Mouse (Mus musculus): Measurements from ENCODE around the gene Nsun4. TPM values are rescaled to one million over a fixed set of nuclear protein-coding genes. Genes with fewer than 3 reads are reported as not detected.
A peak's percentile ranks its signal among the peaks of the same experiment; 100 is the strongest.

The Nsun4 gene
- polyA plus RNA-seq, 1 experiment, result 8.1 TPM

- TF ChIP-seq POLR2A (IDR thresholded peaks at IDR 0.05; ENCODE audit: borderline replicate concordance, extremely low read depth, insufficient read depth, insufficient read length, poor library complexity, severe bottlenecking), result no peak
- no peak for TF ChIP-seq CTCF (IDR thresholded peaks at IDR 0.05; ENCODE audit: borderline replicate concordance, extremely low read depth, insufficient read depth, insufficient read length)
- no peak for DNase-seq (ENCODE audit: low read depth)
Measured at GRCm38 (mm10) chr4:116042186-116042585, 11.5 kb downstream of the Nsun4 start.

GRCm38 (mm10) chr4:116040466-116040865 is 13.2 kb downstream of the Nsun4 start:
- no peak for DNase-seq (ENCODE audit: low read depth)
- TF ChIP-seq POLR2A (IDR thresholded peaks at IDR 0.05; ENCODE audit: borderline replicate concordance, extremely low read depth, insufficient read depth, insufficient read length, poor library complexity, severe bottlenecking) (no peak), CTCF (IDR thresholded peaks at IDR 0.05; ENCODE audit: borderline replicate concordance, extremely low read depth, insufficient read depth, insufficient read length) (no peak)

- TF ChIP-seq CTCF (IDR thresholded peaks at IDR 0.05; ENCODE audit: borderline replicate concordance, extremely low read depth, insufficient read depth, insufficient read length), result no peak
- DNase-seq (ENCODE audit: low read depth), result no peak
Measured at GRCm38 (mm10) chr4:116033374-116033773, 20.3 kb downstream of the Nsun4 start.

GRCm38 (mm10) chr4:116032906-116033305 is 20.8 kb downstream of the Nsun4 start:
- no peak for DNase-seq (ENCODE audit: low read depth)
- TF ChIP-seq POLR2A (IDR thresholded peaks at IDR 0.05; ENCODE audit: borderline replicate concordance, extremely low read depth, insufficient read depth, insufficient read length, poor library complexity, severe bottlenecking), result no peak
- no peak for TF ChIP-seq CTCF (IDR thresholded peaks at IDR 0.05; ENCODE audit: borderline replicate concordance, extremely low read depth, insufficient read depth, insufficient read length)

- TF ChIP-seq POLR2A (IDR thresholded peaks at IDR 0.05; ENCODE audit: borderline replicate concordance, extremely low read depth, insufficient read depth, insufficient read length, poor library complexity, severe bottlenecking) (0 out of 2 replicates have a peak, but pooled peaks have one; percentile 3), CTCF (IDR thresholded peaks at IDR 0.05; ENCODE audit: borderline replicate concordance, extremely low read depth, insufficient read depth, insufficient read length) (no peak)
- DNase-seq (ENCODE audit: low read depth), result no peak
Measured at GRCm38 (mm10) chr4:116017902-116018746, 35.6 kb downstream of the Nsun4 start, which contains the start of gene Faah. Gene Faah, minus strand, starts transcription at chr4:116017926.

- TF ChIP-seq CTCF (IDR thresholded peaks at IDR 0.05; ENCODE audit: borderline replicate concordance, extremely low read depth, insufficient read depth, insufficient read length), result no peak
- TF ChIP-seq POLR2A (IDR thresholded peaks at IDR 0.05; ENCODE audit: borderline replicate concordance, extremely low read depth, insufficient read depth, insufficient read length, poor library complexity, severe bottlenecking), result no peak
- DNase-seq (ENCODE audit: low read depth), result peak; percentile 86
Measured at GRCm38 (mm10) chr4:116017300-116017901, 36.3 kb downstream of the Nsun4 start.

- TF ChIP-seq POLR2A (IDR thresholded peaks at IDR 0.05; ENCODE audit: borderline replicate concordance, extremely low read depth, insufficient read depth, insufficient read length, poor library complexity, severe bottlenecking), result no peak
- TF ChIP-seq CTCF (IDR thresholded peaks at IDR 0.05; ENCODE audit: borderline replicate concordance, extremely low read depth, insufficient read depth, insufficient read length), result no peak
- no peak for DNase-seq (ENCODE audit: low read depth)
Measured at GRCm38 (mm10) chr4:116016862-116017299, 36.8 kb downstream of the Nsun4 start.

- TF ChIP-seq CTCF (IDR thresholded peaks at IDR 0.05; ENCODE audit: borderline replicate concordance, extremely low read depth, insufficient read depth, insufficient read length) (no peak), POLR2A (IDR thresholded peaks at IDR 0.05; ENCODE audit: borderline replicate concordance, extremely low read depth, insufficient read depth, insufficient read length, poor library complexity, severe bottlenecking) (no peak)
- DNase-seq (ENCODE audit: low read depth), result no peak
Measured at GRCm38 (mm10) chr4:116016396-116016795, 37.3 kb downstream of the Nsun4 start.

- DNase-seq (ENCODE audit: low read depth), result no peak
- TF ChIP-seq CTCF (IDR thresholded peaks at IDR 0.05; ENCODE audit: borderline replicate concordance, extremely low read depth, insufficient read depth, insufficient read length) (no peak), POLR2A (IDR thresholded peaks at IDR 0.05; ENCODE audit: borderline replicate concordance, extremely low read depth, insufficient read depth, insufficient read length, poor library complexity, severe bottlenecking) (no peak)
Measured at GRCm38 (mm10) chr4:116015996-116016395, 37.7 kb downstream of the Nsun4 start.

GRCm38 (mm10) chr4:116015502-116015901 is 38.2 kb downstream of the Nsun4 start:
- TF ChIP-seq POLR2A (IDR thresholded peaks at IDR 0.05; ENCODE audit: borderline replicate concordance, extremely low read depth, insufficient read depth, insufficient read length, poor library complexity, severe bottlenecking) (no peak), CTCF (IDR thresholded peaks at IDR 0.05; ENCODE audit: borderline replicate concordance, extremely low read depth, insufficient read depth, insufficient read length) (no peak)
- no peak for DNase-seq (ENCODE audit: low read depth)

GRCm38 (mm10) chr4:116010186-116010585 is 43.5 kb downstream of the Nsun4 start:
- DNase-seq (ENCODE audit: low read depth), result no peak
- TF ChIP-seq POLR2A (IDR thresholded peaks at IDR 0.05; ENCODE audit: borderline replicate concordance, extremely low read depth, insufficient read depth, insufficient read length, poor library complexity, severe bottlenecking) (no peak), CTCF (IDR thresholded peaks at IDR 0.05; ENCODE audit: borderline replicate concordance, extremely low read depth, insufficient read depth, insufficient read length) (no peak)

Data from brain, embryonic 14.5 days (tissue).